Mouse (Mus musculus) C2C12 (cell line): ENCODE data around the gene Pqlc2. TPM values are rescaled to one million over a fixed set of nuclear protein-coding genes. Genes with fewer than 3 reads are reported as not detected.

Experiments
- H3K27me3 ChIP-seq: one replicate; pipeline ENCODE4 v1.6.1; 2011; ENCODE audit not compliant: control insufficient read depth, insufficient read depth, insufficient read length
- H3K36me3 ChIP-seq: one replicate; pipeline ENCODE4 v1.6.1; 2011; ENCODE audit not compliant: control insufficient read depth, insufficient read depth
- H3K4me3 ChIP-seq: one replicate; pipeline ENCODE4 v1.5.1; 2011; ENCODE audit warnings: mild to moderate bottlenecking, control low read depth; ENCODE audit not compliant: poor library complexity, insufficient read depth, severe bottlenecking
- H3K79me2 ChIP-seq: one replicate; pipeline ENCODE4 v1.6.1; 2011; ENCODE audit not compliant: control insufficient read depth, insufficient read depth
- H3K79me3 ChIP-seq: one replicate; pipeline ENCODE4 v1.6.1; 2011; ENCODE audit warnings: low read depth, control low read depth
- H3ac ChIP-seq: one replicate; pipeline ENCODE3; 2011; ENCODE audit warnings: low read depth; ENCODE audit not compliant: control insufficient read depth, insufficient read length
- CEBPB ChIP-seq: IDR thresholded peaks from one replicate; pipeline ENCODE4 v1.6.1; 2011; ENCODE audit warnings: low read depth, mild to moderate bottlenecking, control low read depth, moderate library complexity
- CTCF ChIP-seq: IDR thresholded peaks from one replicate; pipeline ENCODE4 v1.5.1; 2011; ENCODE audit not compliant: control insufficient read depth, insufficient read depth, insufficient read length
- FOSL1 ChIP-seq: IDR thresholded peaks from one replicate; pipeline ENCODE4 v1.8.0; 2011; ENCODE audit warnings: mild to moderate bottlenecking, low read length; ENCODE audit not compliant: poor library complexity, insufficient read depth, severe bottlenecking
- MAX ChIP-seq: IDR thresholded peaks from one replicate; pipeline ENCODE4 v1.6.1; 2011; ENCODE audit warnings: mild to moderate bottlenecking, control low read depth
- MYOD1 ChIP-seq: IDR thresholded peaks from one replicate; pipeline ENCODE4 v1.6.1; 2011; ENCODE audit warnings: low read depth; ENCODE audit not compliant: control insufficient read depth, insufficient read length
- MYOG ChIP-seq: IDR thresholded peaks from one replicate; pipeline ENCODE4 v1.6.1; 2011; ENCODE audit not compliant: control insufficient read depth, insufficient read length; ENCODE audit errors: extremely low read depth
- USF1 ChIP-seq: IDR thresholded peaks from one replicate; pipeline ENCODE4 v1.6.1; 2011; ENCODE audit warnings: low read depth, mild to moderate bottlenecking, control low read depth, moderate library complexity
- polyA plus RNA-seq: library from polyadenylated mRNA; unstranded; fragments of >200 nt; fragmentation: generic; extraction: Trizol; gene quantifications from one replicate; pipeline ENCODE4 v1.2.1, GENCODE M21; 2012; ENCODE audit warnings: missing spikeins

The Pqlc2 gene
- polyA plus RNA-seq, 1 experiment: 6.0 TPM

- H3K4me3 ChIP-seq: no peak overlapping the region
- no peak overlapping the region for H3ac ChIP-seq
- no peaks in the 10 kb centered on the region for H3K27me3 ChIP-seq
- H3K36me3 ChIP-seq: peaks cover 68% of the 10 kb centered on the region
- no peak for TF ChIP-seq USF1
- no peak for TF ChIP-seq CTCF
- TF ChIP-seq MYOD1: no peak
- no peak for TF ChIP-seq FOSL1
- no peak for TF ChIP-seq MYOG
- TF ChIP-seq MAX: no peak
- TF ChIP-seq CEBPB: no peak
- peaks cover 37% of the 10 kb centered on the region for H3K79me2 ChIP-seq
- H3K79me3 ChIP-seq: peaks cover 14% of the 10 kb centered on the region
Measured at GRCm38 (mm10) chr4:139258621-139259301, 51.7 kb downstream of the Pqlc2 start.

- no peak for TF ChIP-seq CTCF
- no peak for TF ChIP-seq USF1
- no peak for TF ChIP-seq MYOD1
- no peak for TF ChIP-seq MAX
- TF ChIP-seq CEBPB: no peak
- no peak for TF ChIP-seq FOSL1
- no peak for TF ChIP-seq MYOG
- Histone ChIP-seq H3ac (no peak overlapping the region), H3K36me3 (peaks cover 52% of the 10 kb centered on the region), H3K4me3 (no peak overlapping the region), H3K79me3 (peaks cover 31% of the 10 kb centered on the region), H3K27me3 (no peaks in the 10 kb centered on the region), H3K79me2 (peaks cover 58% of the 10 kb centered on the region)
Measured at GRCm38 (mm10) chr4:139256708-139257107, 53.8 kb downstream of the Pqlc2 start.

GRCm38 (mm10) chr4:139256146-139256545, 54.4 kb downstream of the Pqlc2 start:
- Histone ChIP-seq H3K36me3 (peaks cover 47% of the 10 kb centered on the region), H3K4me3 (no peak overlapping the region), H3K79me3 (peaks cover 31% of the 10 kb centered on the region), H3K27me3 (no peaks in the 10 kb centered on the region), H3ac (no peak overlapping the region), H3K79me2 (peaks cover 63% of the 10 kb centered on the region)
- no peak for TF ChIP-seq MAX
- no peak for TF ChIP-seq FOSL1
- TF ChIP-seq MYOD1: no peak
- no peak for TF ChIP-seq MYOG
- no peak for TF ChIP-seq CEBPB
- no peak for TF ChIP-seq USF1
- no peak for TF ChIP-seq CTCF

- TF ChIP-seq CEBPB: no peak
- TF ChIP-seq MYOG: no peak
- TF ChIP-seq FOSL1: no peak
- TF ChIP-seq MYOD1: no peak
- no peak for TF ChIP-seq USF1
- TF ChIP-seq MAX: no peak
- no peak for TF ChIP-seq CTCF
- peaks cover 38% of the 10 kb centered on the region for H3K79me3 ChIP-seq
- no peak overlapping the region for H3K4me3 ChIP-seq
- no peaks in the 10 kb centered on the region for H3K27me3 ChIP-seq
- H3ac ChIP-seq: no peak overlapping the region
- peaks cover 27% of the 10 kb centered on the region for H3K36me3 ChIP-seq
- H3K79me2 ChIP-seq: peaks cover 93% of the 10 kb centered on the region
Measured at GRCm38 (mm10) chr4:139253206-139253605, 57.3 kb downstream of the Pqlc2 start.

- Histone ChIP-seq H3K36me3 (peaks cover 25% of the 10 kb centered on the region), H3K79me2 (peaks cover 98% of the 10 kb centered on the region), H3K79me3 (peaks cover 42% of the 10 kb centered on the region), H3K27me3 (no peaks in the 10 kb centered on the region), H3K4me3 (no peak overlapping the region), H3ac (peak overlapping the region; percentile 26)
- TF ChIP-seq USF1: no peak
- peak; percentile 52 for TF ChIP-seq CTCF
Measured at GRCm38 (mm10) chr4:139252051-139252760, 58.3 kb downstream of the Pqlc2 start.

- Histone ChIP-seq H3K4me3 (no peak overlapping the region), H3K79me2 (peaks cover 99% of the 10 kb centered on the region), H3K36me3 (peaks cover 18% of the 10 kb centered on the region), H3ac (no peak overlapping the region), H3K27me3 (no peaks in the 10 kb centered on the region), H3K79me3 (peaks cover 51% of the 10 kb centered on the region)
- TF ChIP-seq USF1 (no peak), CEBPB (no peak), MYOD1 (no peak), FOSL1 (no peak), CTCF (no peak)
Measured at GRCm38 (mm10) chr4:139250886-139251285, 59.6 kb downstream of the Pqlc2 start.
